Mouse (Mus musculus) megakaryocyte progenitor cell, adult 5-6 weeks (primary cell): Measurements from ENCODE around the gene Prr36. TPM values are rescaled to one million over a fixed set of nuclear protein-coding genes. Genes with fewer than 3 reads are reported as not detected.
"Not testable (repeated sequence)": the region's sequence is repeated elsewhere in the genome, so short reads cannot be mapped to it uniquely, and the experiment has no call there.

Experiments
- ATAC-seq: replicated peaks from 2 replicates; pipeline ENCODE4 v1.8.0; 2016; ENCODE audit warnings: mild to moderate bottlenecking, moderate TSS enrichment, inconsistent platforms; ENCODE audit not compliant: poor library complexity
- total RNA-seq, 2 experiments: library from RNA; stranded (forward) in 1 of 2; stranded (reverse) in 1 of 2; fragments of 157-497, 149-512 nt in 1 of 2; fragments of 200-1000 nt in 1 of 2; gene quantifications; 2 replicates each; pipeline versions ENCODE4 v1.2.3 to v1.2.4; 2015 to 2017

Prr36 gene
- total RNA-seq (2015) (0.32 and 0.46 TPM in 2 replicates), total RNA-seq (2017) (0.04 and 0.14 TPM in 2 replicates)

DNA sequence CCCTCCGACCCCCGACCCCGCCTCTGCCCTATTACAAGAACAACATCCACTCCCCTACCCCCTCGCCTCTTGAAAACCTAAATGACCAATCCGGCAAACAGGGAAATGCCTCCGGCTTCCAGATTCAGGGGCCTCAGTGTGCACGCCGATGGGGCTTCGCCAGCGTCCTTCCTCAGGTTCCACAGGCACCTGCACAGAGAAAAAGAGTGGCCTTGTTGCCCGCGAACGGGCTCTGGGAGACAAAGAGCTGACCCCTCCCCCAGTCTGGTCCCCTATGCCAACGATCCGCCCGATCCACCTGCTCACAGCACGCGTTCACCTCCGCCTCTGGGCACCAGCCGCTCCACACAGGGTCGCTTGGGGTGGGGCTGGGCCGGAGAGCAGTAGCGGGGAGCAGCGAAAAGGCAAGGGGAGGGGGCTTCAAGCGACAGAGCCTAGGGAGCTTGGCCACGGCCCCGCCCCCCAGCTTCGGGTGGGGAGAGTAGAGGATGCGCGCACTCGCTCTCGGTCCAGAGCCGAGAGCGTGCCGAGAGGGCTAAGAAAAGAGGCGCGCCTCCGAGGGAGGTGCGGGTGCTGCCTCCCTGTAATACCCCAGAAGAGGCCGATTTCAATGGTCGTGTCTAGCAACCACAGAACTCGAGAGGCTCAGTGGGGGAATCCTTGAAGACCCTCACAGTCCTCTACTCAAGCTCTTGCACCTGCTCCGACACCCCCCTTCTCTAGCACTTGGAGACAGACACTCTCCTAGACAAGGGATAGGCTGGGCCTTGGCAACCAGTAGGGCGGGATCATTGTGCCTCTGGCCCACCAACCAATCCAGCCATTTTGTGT lies at the start of gene Prr36:
Prr36 (minus strand) TSS at position 669 of the 831 bp plus-strand sequence.
- ATAC-seq, result no peak

DNA sequence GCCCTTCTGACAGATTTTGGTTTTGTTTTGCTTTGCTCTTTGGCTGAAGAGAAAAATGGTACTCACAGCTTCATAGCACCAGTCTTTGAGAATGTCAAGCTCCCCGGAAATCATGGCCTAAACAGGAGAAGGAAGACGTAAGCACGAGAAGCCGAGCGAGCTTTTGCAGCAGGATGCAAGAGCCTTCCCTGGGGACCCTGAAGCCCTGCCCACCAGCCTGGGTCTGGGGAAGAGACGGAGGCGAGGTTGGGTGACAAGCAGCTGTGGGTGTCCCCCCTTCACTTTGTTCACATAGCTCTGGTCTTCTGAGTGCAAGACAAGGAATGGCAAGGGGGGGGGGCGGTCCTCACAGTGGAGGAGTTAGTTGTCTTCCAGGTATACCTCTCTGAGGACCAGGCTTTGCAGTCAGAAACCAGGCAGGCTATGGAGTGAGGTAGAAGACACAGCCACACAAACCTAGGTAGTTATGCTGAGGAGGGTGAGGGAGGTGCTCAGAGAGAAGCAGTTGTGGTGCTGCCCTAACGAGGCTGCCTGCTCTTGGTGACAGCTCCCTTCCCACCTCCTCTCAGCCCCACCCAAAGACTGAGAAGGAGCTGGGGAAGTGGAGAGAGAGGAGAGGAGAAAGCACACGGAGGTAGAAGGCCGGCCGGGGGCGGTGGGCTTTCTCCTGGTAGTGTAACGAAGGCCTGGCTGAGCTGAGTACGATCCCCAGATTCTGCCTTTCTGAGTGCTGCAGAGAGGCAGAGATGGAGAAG lies 48.1 kb upstream of the Prr36 start:
- ATAC-seq, result no peak

DNA sequence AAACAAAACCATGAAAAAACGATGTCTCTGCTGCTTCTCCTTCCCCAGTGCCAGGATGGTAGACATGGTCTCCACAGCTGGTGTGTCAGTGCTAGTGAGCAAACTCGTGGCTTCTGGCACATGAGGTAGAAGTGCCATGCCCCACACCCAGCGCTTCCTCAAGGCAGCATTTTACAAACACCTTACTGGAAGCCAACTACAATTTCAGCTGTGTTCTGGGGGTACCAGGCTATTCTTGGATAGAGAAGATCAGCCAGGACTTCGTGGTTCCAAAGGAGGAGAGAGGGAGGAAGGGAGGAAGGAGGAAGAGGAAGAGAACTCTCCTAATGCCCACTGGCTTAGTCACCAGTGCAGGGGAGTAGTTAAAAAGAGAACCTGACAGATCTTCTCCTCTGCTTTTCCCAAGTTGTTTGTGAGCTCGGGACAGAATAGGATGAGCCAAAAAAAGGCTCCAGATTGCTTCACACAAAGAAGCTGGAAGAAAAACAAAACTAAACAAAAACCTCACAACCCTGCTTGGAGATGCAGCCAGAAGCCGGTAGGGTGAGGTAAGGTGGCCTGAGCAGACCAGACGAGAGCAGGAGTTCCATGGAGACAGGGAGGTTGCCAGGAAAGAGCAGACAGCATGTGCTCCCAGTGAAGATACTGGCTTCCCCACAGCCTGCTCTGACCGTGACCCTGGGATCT lies 46.0 kb upstream of the Prr36 start:
- no peak for ATAC-seq

DNA sequence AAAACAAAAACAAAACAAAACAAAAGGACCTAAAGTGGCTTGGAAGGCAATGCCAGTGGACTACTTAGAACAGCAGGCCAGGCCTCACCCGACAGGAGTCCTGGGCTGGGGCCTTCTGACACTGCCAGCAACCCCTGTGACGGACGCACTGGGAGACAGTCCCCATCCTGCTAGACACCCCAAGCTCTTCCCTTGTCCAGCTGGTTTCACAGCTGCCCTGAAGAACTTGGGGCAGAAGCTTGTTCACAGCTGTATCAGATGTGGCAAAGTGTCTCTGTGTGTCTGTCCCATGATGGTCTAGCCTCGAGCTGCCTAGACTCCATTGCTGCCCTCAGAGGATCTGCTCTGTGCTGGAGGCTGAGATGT lies 42.5 kb upstream of the Prr36 start:
- ATAC-seq, result no peak

DNA sequence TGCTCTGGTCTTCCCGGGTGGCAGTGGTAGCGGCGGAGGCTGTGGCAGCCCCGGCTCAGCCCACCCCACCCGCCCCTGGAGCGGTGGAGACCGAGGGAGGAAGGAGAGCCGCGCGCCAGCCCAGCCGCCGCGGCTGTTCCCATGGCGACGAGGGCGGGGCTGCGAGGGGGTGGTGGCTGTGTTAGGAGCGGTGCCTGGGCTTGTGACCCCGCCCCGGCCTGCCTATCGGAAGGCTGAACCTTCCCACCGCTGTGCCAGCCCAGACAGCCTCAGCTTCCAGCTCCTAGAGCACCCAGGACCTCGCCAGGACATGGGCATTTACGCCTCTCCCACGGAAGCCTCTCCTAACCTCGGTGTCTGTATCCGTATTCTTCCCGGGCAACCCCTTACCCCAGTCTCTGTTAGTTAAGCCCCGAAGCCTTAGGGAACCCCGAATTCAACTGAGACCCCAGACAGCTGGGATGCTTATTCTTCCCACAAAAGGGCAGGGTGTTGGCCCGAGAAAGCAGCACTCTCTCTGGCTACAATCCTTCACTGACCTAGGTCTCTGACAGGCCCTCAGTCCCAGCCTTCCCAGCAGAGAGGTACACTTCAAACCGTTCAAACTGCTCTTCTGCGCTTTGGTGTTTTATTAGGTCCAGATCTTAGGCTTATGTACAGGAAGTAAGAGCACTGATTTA lies 42.0 kb upstream of the Prr36 start, which contains the start of gene Ctxn1:
Ctxn1 (minus strand) TSS at position 150 of the 680 bp plus-strand sequence.
- peak; percentile 92 for ATAC-seq

DNA sequence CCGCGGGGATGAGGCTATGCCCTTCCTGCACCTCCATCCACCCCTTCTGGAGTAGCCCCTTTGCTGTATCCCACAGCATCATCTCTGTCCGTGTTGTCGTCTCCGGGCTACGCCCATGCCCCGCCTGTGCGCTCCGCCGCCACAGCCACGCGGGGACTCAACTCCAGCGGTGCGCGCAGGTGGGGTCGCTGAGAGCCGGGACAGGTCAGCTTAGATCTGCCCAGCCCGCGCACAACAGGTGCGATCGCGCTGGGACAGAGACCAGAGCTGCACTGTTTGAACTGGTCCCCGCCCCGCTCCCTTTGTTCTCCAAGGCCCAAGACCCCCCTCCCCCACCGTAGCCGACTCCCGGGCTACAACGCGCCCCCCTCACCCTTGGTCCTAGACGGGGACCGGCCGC lies 41.4 kb upstream of the Prr36 start:
- ATAC-seq, result peak; percentile 13

DNA sequence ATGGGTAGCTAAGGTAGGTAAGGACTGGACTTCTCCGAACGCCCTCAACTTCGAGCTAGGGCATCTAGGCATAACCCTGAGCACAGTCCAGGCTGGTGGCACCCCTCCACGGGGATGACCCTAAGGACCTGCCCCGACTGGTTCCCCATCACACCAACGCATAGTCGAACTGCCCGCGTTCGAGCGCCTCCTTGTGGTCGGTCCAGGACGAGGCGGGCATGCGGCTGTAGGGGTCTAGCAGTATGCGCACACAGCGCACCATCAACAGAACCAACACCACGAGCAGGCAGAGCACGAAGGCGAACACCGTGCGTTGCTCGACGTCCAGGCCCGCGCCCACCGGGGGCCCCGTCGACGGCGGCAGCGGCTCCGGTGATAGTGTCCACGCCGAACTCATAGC lies 41.0 kb upstream of the Prr36 start:
- peak; percentile 71 for ATAC-seq

DNA sequence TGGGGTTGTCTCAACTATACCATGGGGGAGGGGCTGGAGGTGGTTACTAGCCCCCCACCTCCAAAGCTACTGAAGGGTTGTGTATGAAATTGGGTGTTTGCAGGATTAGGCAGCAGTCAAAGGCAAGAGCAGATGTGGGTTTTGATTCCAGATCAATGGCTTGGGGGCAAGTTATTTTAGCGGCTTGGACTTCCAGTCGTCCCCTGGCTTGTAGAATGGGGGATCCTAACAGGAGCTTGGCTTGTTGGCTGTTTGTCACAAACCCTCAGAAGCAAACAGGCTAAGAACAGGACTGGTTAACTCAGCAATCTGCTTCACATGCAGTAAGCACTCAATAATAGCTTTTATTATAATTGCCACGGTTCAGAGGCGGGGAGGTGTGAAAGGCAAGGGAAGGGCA lies 40.1 kb upstream of the Prr36 start:
- no peak for ATAC-seq

DNA sequence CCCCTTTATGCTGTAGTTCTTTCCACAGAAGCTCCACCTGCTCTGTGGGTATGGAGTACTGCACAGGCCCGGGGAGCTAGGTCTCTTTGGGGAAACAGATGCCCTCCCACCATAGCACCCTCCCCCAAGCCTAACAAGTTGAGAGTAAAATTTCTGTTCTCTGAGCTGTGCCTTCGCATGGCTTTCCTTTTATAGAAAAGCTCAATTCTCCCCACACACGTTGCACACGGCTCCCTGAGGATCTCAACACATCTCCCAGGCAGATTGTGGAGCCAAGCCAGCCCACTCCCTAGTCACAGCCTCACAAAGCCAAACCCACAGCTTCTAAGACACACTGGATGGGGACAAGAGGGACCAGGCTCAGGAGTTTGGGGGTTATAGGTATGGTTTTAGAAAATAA lies 39.7 kb upstream of the Prr36 start:
- no peak for ATAC-seq

DNA sequence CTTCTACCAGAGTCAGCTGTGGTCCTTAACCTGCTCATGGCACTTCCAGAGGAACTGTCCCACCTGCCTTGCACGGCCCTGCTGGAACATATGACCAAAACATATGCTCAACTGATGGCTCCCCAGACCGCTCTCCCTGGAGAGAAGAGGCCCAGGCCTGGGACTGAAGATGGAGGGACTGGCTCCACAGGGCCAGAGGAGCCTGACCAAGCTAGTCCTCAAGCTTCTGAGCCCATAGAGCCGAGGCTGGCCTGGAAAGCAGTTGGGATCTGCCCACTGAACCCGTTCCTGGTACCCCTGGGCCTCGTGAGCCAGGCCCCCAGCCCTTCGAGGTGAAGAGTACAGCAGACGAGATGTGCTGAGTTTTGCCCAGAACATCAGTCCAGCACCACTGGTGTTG lies 38.2 kb upstream of the Prr36 start:
- ATAC-seq, result not testable (repeated sequence)

DNA sequence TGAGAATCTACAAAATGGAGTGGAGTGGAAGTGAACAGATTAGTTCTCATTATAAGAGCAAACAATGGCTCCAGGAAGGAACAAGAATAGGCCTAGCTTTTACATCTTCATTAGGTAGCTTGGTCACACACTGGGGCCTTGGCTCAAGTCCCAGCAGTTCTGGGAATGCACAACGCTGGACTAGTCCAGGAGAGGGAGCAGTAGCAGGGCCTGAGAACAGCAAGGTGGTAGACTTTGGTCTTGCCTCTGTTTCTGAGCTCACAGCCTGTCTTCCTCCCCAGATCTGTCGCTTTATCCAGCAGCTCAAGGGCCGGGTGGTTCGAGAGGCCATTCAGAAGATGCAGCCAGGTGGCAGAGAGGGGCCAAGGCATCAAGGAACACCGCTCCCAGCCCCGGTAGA lies 36.7 kb upstream of the Prr36 start:
- ATAC-seq, result no peak

DNA sequence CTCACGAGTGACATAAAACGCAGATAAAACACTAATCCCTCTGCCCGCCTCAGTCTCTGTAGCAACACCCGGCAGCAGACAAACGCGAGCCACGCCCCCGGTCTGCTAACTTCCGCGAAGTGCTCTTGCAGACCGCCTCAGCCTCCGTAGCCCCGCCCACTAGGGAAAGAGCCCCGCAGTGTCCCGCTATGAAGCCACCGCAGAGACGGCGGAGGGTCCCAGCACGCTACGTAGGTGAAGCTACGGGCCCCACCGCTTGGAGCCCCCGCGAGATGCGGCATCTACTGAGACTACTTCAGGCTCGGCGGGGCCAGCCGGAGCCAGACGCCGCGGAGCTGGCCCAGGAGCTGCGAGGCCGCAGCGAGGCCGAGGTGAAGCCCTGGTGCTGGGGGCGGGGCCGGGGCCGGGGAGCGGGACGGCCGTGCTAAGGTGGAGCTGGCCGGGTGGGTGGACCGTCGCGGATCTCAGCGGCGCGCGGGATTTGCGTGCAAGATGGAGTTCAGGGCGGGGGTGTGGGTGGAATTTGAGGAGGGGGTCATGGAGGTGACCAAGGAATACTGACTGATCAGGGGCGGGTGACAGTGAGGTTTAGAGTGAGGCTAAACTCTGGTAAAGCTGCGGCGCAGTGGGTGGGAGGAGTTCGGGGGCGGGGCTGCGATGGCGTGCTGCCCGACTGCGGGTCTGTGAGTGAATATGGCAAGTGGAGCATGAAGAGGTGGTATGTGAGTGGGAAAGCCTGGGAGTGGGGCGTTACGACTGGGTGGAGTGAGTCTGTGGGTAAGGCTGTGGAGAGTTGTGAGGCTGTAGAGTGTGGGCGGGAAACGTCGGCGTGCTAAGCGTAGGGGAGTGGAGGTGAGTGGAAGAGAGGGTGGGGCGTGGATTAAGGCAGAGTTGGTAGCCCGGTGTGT lies 35.9 kb upstream of the Prr36 start, which contains the start of gene Snapc2:
Snapc2 (plus strand) TSS at position 147 of the 908 bp plus-strand sequence.
- peak; percentile 83 for ATAC-seq

DNA sequence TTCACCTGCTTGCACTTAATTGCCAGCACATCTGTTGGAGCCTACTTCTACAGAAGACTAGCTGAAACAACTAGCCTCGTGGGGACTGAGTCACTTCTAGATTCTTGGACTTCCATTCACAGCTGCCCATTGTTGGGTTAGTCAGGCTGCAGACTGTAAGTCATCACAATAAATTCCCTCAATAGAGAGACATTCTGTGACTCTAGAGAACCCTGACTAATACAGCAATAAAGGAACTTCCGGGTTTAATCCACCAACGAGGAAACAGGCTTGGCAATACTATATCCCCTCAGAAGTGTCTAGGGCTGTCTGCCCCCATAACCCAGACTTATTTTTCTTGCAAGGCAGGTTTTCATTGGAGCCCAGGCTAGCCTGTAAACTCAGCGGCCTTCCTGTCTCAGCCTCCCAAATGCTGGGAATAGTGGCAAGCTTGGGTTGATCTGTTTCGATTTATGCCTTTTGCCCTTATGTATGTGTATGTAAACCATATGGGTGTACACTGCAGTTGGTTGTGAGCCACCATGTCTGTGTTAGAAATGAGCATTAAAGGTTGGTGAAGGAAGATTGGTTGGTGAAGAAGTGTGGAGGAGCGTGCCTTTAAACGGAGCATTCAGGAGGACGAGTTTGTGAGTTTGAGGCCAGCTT lies 35.0 kb upstream of the Prr36 start:
- no peak for ATAC-seq

DNA sequence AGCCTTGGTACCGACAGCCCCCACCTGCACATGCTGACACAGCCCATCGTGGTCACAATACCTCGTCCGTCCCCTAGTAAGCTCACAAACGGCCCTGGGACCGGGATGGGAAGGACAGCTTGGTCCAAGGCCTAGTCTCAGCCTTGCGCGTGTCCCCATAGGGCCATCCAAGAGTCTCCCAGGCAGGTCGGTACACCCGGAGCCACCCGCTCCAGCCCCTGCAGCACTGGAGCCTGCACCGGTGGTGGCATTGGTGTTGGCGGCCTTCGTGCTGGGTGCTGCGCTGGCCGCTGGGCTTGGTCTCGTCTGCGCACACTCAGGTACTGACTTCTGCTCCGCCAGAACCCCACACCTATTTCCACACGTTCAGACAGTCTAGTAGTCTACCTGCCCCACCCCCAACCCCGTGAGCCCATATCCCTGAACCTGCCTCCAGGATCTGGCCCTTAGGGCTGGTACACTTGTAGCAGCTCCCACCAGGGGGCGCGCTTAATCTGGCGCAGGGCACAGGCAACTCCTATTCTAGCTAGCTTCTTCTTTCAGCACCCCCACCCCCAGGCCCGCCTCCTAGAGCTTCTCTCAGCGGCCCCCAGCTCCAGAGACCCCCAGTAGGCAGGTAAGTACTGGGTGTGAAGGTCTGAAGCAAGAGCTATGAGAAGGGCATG lies 33.2 kb upstream of the Prr36 start:
- ATAC-seq, result peak; percentile 69

DNA sequence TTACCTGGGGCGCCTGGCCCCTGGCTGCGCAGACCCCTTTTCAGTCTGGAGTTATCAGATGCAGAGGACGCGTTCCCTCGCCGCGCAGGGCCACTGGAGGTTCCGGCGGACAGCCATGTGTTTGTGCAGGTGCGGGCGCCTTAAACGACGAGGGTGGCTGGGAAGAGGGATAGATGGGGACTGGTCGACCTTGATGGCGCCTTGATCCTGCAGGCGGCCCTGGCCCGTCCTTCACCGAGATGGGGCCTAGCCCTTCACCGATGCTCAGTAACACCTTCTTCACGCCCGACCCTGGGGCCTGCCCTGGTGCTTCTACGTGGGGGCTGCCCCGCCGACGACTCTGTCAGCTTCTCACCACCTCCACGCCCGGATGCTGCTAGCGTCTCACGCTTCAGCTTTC lies 32.0 kb upstream of the Prr36 start:
- no peak for ATAC-seq

DNA sequence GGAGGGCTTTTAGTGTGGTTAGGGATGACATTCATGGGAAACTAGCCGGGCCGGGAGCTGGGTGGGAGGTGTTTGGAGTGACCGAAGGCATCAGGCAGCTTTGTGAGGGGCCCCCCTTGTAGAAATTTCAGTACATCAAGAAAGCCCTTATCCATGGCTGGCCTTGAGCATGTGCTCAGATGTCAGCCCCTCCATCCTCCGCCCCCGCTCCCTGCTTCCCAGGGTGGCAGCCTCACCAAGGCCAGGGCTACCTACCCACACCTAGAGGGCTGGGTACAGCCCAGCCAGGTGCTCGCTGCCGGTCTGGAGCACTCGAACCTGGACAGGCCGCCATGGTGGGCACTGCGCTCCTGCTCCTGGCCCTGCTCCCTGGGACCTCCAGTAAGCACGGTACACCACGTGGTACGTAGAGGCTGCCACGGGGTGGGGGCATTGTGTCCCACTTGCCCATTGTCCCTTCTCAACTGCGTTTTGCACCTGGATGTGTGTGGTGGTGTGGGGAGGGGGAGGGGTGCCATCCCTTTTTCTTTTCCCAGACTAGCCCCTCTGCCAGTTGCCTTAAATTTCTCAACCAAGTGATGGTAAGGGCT lies 30.8 kb upstream of the Prr36 start, which contains the start of gene Tgfbr3l:
Tgfbr3l (plus strand) TSS at position 264 of the 590 bp plus-strand sequence.
- no peak for ATAC-seq

DNA sequence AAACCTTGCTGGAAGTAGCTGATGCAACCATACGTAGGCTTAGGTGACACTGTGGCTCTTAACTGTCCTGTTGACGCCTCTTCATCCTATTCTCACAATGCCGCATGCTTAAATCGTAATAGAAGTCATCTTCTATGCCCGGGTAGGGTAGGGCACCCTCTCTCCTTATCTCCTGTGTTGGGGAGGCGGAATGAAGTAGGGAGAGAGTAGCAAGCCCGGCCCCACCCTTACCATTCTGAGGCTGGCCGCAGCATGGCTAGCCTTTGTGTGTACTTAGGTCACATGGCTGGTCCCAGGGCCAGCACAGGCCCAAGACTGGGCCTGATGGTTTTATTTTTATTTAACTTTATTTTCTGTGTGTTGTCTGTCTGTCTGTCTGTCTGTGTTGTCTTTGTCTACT lies 30.0 kb upstream of the Prr36 start:
- ATAC-seq, result no peak

DNA sequence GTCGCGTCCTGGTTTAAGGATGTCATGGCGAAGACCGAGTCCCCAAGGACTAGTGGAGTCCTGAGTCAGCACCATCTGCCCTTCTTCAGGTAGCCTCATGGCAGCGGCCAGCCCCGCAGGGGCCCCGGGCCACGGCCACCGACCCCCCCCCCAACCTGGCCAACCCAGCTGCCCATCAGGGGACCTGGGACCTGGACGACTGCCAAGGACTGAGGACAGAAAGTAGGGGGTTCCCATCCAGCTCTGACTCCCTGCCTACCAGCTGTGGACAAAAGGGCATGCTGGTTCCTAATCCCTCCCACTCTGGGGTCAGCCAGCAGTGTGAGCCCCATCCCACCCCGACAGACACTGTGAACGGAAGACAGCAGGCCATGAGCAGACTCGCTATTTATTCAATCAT lies 28.5 kb upstream of the Prr36 start:
- ATAC-seq, result no peak
